Mouse (Mus musculus): ENCODE measurements around the gene Mettl5.

Gene Mettl5

GRCm38 (mm10) chr2:69856392-69856791 is 29.0 kb downstream of the Mettl5 start:
- no peak for DNase-seq (ENCODE audit: low spot score)

GRCm38 (mm10) chr2:69851427-69852058 is 33.9 kb downstream of the Mettl5 start:
- DNase-seq (ENCODE audit: low spot score) = no peak

- DNase-seq (ENCODE audit: low spot score) = peak; percentile 20
These were observed 36.2 kb downstream of the Mettl5 start for GRCm38 (mm10) chr2:69849215-69849614.

GRCm38 (mm10) chr2:69840261-69840660 is 45.2 kb downstream of the Mettl5 start:
- no peak for DNase-seq (ENCODE audit: low spot score)

GRCm38 (mm10) chr2:69838707-69839106 is 46.7 kb downstream of the Mettl5 start:
- DNase-seq (ENCODE audit: low spot score) = no peak

GRCm38 (mm10) chr2:69837996-69838395 is 47.4 kb downstream of the Mettl5 start:
- DNase-seq (ENCODE audit: low spot score) = no peak

GRCm38 (mm10) chr2:69837244-69837967 is 48.0 kb downstream of the Mettl5 start:
- DNase-seq (ENCODE audit: low spot score) = no peak

- DNase-seq (ENCODE audit: low spot score) = no peak
These were observed 55.3 kb downstream of the Mettl5 start for GRCm38 (mm10) chr2:69830116-69830515.

GRCm38 (mm10) chr2:69829680-69830079 is 55.7 kb downstream of the Mettl5 start:
- DNase-seq (ENCODE audit: low spot score) = no peak

- DNase-seq (ENCODE audit: low spot score) = no peak
These were observed 57.4 kb downstream of the Mettl5 start for GRCm38 (mm10) chr2:69828031-69828430.

GRCm38 (mm10) chr2:69826380-69826779 is 59.0 kb downstream of the Mettl5 start:
- DNase-seq (ENCODE audit: low spot score) = peak; percentile 40

- DNase-seq (ENCODE audit: low spot score) = no peak
These were observed 59.5 kb downstream of the Mettl5 start for GRCm38 (mm10) chr2:69825898-69826297.

- peak; percentile 76 for DNase-seq (ENCODE audit: low spot score)
These were observed 62.2 kb downstream of the Mettl5 start for GRCm38 (mm10) chr2:69823129-69823677.

GRCm38 (mm10) chr2:69822361-69823128 is 62.9 kb downstream of the Mettl5 start:
- peak; percentile 75 for DNase-seq (ENCODE audit: low spot score)

- peak; percentile 53 for DNase-seq (ENCODE audit: low spot score)
These were observed 63.7 kb downstream of the Mettl5 start, which contains the start of gene Klhl23 for GRCm38 (mm10) chr2:69821711-69822110. Gene Klhl23, plus strand, starts transcription at chr2:69821944.
